ENCODE assay signal across 9 mouse cellular contexts in the genomic region with DNA sequence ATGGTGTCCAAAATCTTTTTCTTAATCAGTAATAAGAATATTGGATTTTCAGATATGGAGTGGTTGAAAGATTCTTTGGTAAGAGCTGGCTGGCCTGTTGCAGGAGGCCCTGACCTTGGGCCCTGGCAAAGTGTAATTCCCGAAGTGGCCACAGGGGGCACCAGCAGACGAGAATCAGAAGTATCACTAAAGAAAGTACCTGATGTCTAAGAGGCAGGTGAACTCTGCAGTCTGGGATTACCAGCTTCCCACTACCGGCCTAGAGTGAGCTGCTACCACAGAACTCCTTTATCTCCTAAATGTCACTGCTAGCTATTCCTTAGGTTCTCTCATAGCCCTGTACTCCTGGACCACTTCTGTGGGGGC. TPM values are rescaled to one million over a fixed set of nuclear protein-coding genes. Genes with fewer than 3 reads are reported as not detected.
A peak's percentile ranks its signal among the peaks of the same experiment; 100 is the strongest.
DNase-seq lines count a peak whose midpoint lies in the region; ATAC-seq lines count a peak whose summit lies in the region.
"Had no signal": no experiment of that assay in that cellular context is flagged by ENCODE, and none has a peak within 500 bp of the region (broad histone marks: within the 10 kb centered on the region; RNA-seq: fewer than 3 reads in every experiment).

No protein-coding gene starts in this region.

- H3K9ac ChIP-seq in hindbrain, embryonic 11.5 days (ENCODE audit: low read depth, low read length) = no peak overlapping the region
- no peak overlapping the region for H3K9ac ChIP-seq in hindbrain, embryonic 16.5 days (ENCODE audit: low read depth, low read length)
- no peak overlapping the region for H3K9ac ChIP-seq in heart, embryonic 12.5 days

- H3K36me3 ChIP-seq in hindbrain, embryonic 11.5 days (ENCODE audit: control insufficient read depth, insufficient read depth, low read length) = 0 out of 2 replicates have a peak, but pooled peaks cover 3% of the 10 kb centered on the region
- H3K36me3 ChIP-seq in hindbrain, embryonic 16.5 days (ENCODE audit: control insufficient read depth, insufficient read depth, low read length) = peaks cover 6% of the 10 kb centered on the region
- peaks cover 30% of the 10 kb centered on the region for H3K36me3 ChIP-seq in heart, embryonic 12.5 days

- no peak overlapping the region for H3K4me2 ChIP-seq in hindbrain, embryonic 11.5 days (replicated peaks; ENCODE audit: low read depth, low read length)
- H3K4me2 ChIP-seq in hindbrain, embryonic 16.5 days (ENCODE audit: low read length) = no peak overlapping the region
- H3K4me2 ChIP-seq in heart, embryonic 12.5 days = no peak overlapping the region

- no peak overlapping the region for H3K4me3 ChIP-seq in hindbrain, embryonic 11.5 days (ENCODE audit: low read depth, low read length)
- H3K4me3 ChIP-seq in hindbrain, embryonic 16.5 days (ENCODE audit: low read length) = no peak overlapping the region
- peak overlapping the region; percentile 5; the same call in 1 of the 2 replicates for H3K4me3 ChIP-seq in heart, embryonic 12.5 days

- no peaks in the 10 kb centered on the region for H3K27me3 ChIP-seq in hindbrain, embryonic 11.5 days (ENCODE audit: control insufficient read depth, insufficient read depth, low read length)
- H3K27me3 ChIP-seq in hindbrain, embryonic 16.5 days (replicated peaks; ENCODE audit: control insufficient read depth, insufficient read depth, low read length) = no peaks in the 10 kb centered on the region
- H3K27me3 ChIP-seq in heart, embryonic 12.5 days (replicated peaks) = no peaks in the 10 kb centered on the region

- no peak overlapping the region for H3K27ac ChIP-seq in hindbrain, embryonic 11.5 days (ENCODE audit: low read depth, low read length)
- no peak overlapping the region for H3K27ac ChIP-seq in hindbrain, embryonic 16.5 days (ENCODE audit: low read depth, low read length)
- 0 out of 2 replicates have a peak overlapping the region, but pooled peaks have one; percentile 3 for H3K27ac ChIP-seq in heart, embryonic 12.5 days (ENCODE audit: poor library complexity, severe bottlenecking)

- intact Hi-C loops in left cerebral cortex, postnatal 25 days (cut with DNase I) = no loop called here

- WGBS in hindbrain, embryonic 11.5 days = 0% methylated on average over 3 of the region's 3 CpGs
- 4% methylated on average over 3 of the region's 3 CpGs for WGBS in hindbrain, embryonic 16.5 days
- WGBS in heart, embryonic 12.5 days = 8% methylated on average over 3 of the region's 3 CpGs

- DNase-seq in hindbrain, embryonic 11.5 days (ENCODE audit: low spot score) = peak; percentile 90
- DNase-seq in Muller cell, postnatal 12 days (ENCODE audit: inconsistent ontology term) = peak; percentile 60
- peak; percentile 93 to 97 for DNase-seq in cerebellum, postnatal 10 days
- peak; percentile 81 for DNase-seq in left cerebral cortex, postnatal 25 days (ENCODE audit: low spot score in 2 of 2)
- DNase-seq in retina, embryonic 14.5 days (ENCODE audit: low spot score) = peak; percentile 92
- peak; percentile 83 to 89 for DNase-seq in thymus, postnatal 36 days

- H3K9me3 ChIP-seq in hindbrain, embryonic 11.5 days (ENCODE audit: control insufficient read depth, low read length) = no peaks in the 10 kb centered on the region
- no peaks in the 10 kb centered on the region for H3K9me3 ChIP-seq in hindbrain, embryonic 16.5 days (ENCODE audit: control insufficient read depth, low read length)
- H3K9me3 ChIP-seq in heart, embryonic 12.5 days (replicated peaks) = no peaks in the 10 kb centered on the region

- peaks cover 22% of the 10 kb centered on the region for H3K4me1 ChIP-seq in hindbrain, embryonic 11.5 days (replicated peaks; ENCODE audit: control insufficient read depth, insufficient read depth, low read length)
- peaks cover 48% of the 10 kb centered on the region for H3K4me1 ChIP-seq in hindbrain, embryonic 16.5 days (ENCODE audit: control insufficient read depth, insufficient read depth, low read depth, low read length)
- peaks cover 50% of the 10 kb centered on the region for H3K4me1 ChIP-seq in heart, embryonic 12.5 days (replicated peaks)

- no peak for ATAC-seq in hindbrain, embryonic 11.5 days (ENCODE audit: low FRiP score)
- ATAC-seq in hindbrain, embryonic 16.5 days = no peak
- ATAC-seq in heart, embryonic 12.5 days (ENCODE audit: insufficient number of reproducible peaks, low FRiP score) = no peak

RNA-seq across cellular contexts. Expression of gene Per1, which starts 2.6 kb away (rescaled TPM):
- polyA plus RNA-seq in hindbrain, embryonic 11.5 days (2014; fragmentation: Nextera tagmentation; extraction: Ambion mirVana) = 5.6 and 7.4 TPM in 2 replicates
- 11.1 and 11.2 TPM in 2 replicates for polyA plus RNA-seq in hindbrain, embryonic 16.5 days (2015; fragmentation: Nextera tagmentation; extraction: Ambion mirVana)
- polyA plus RNA-seq in heart, embryonic 12.5 days (2016; fragmentation: Nextera tagmentation; extraction: Ambion mirVana) = 9.4 and 9.8 TPM in 2 replicates
- total RNA-seq in left cerebral cortex, postnatal 25 days (2021) = 100 to 1,000 TPM in 1 of 2 experiments, 10 to 100 TPM in 1; 98.9 to 108 TPM

RNA-seq across cellular contexts. Expression of gene Vamp2, which starts 4.1 kb away (rescaled TPM):
- polyA plus RNA-seq in hindbrain, embryonic 11.5 days (2014; fragmentation: Nextera tagmentation; extraction: Ambion mirVana) = 85.1 and 98.1 TPM in 2 replicates
- polyA plus RNA-seq in hindbrain, embryonic 16.5 days (2015; fragmentation: Nextera tagmentation; extraction: Ambion mirVana) = 402 and 475 TPM in 2 replicates
- polyA plus RNA-seq in heart, embryonic 12.5 days (2016; fragmentation: Nextera tagmentation; extraction: Ambion mirVana) = 97.2 and 100 TPM in 2 replicates
- total RNA-seq in left cerebral cortex, postnatal 25 days (2021) = 1,000 to 10,000 TPM; 1,099 to 1,151 TPM

RNA-seq across cellular contexts. Expression of gene Tmem107, which starts 21.8 kb away (rescaled TPM):
- polyA plus RNA-seq in hindbrain, embryonic 11.5 days (2014; fragmentation: Nextera tagmentation; extraction: Ambion mirVana) = 52.4 and 54.6 TPM in 2 replicates
- polyA plus RNA-seq in hindbrain, embryonic 16.5 days (2015; fragmentation: Nextera tagmentation; extraction: Ambion mirVana) = 38.6 and 42.6 TPM in 2 replicates
- 30.6 and 31.5 TPM in 2 replicates for polyA plus RNA-seq in heart, embryonic 12.5 days (2016; fragmentation: Nextera tagmentation; extraction: Ambion mirVana)
- 10 to 100 TPM; 16.9 to 18.2 TPM for total RNA-seq in left cerebral cortex, postnatal 25 days (2021)

RNA-seq across cellular contexts. Expression of gene Hes7, which starts 27.8 kb away (rescaled TPM):
- polyA plus RNA-seq in hindbrain, embryonic 11.5 days (2014; fragmentation: Nextera tagmentation; extraction: Ambion mirVana) = 0.19 and 0.29 TPM in 2 replicates
- polyA plus RNA-seq in hindbrain, embryonic 16.5 days (2015; fragmentation: Nextera tagmentation; extraction: Ambion mirVana) = 1.4 and 1.8 TPM in 2 replicates
- polyA plus RNA-seq in heart, embryonic 12.5 days (2016; fragmentation: Nextera tagmentation; extraction: Ambion mirVana) = 0.70 and 0.81 TPM in 2 replicates
- under 1 TPM; 0.39 to 0.48 TPM for total RNA-seq in left cerebral cortex, postnatal 25 days (2021)
- total RNA-seq: common myeloid progenitor, adult 5-6 weeks had no signal

RNA-seq across cellular contexts. Expression of gene 9130213A22Rik, which starts 30.0 kb away (rescaled TPM):
- polyA plus RNA-seq in hindbrain, embryonic 11.5 days (2014; fragmentation: Nextera tagmentation; extraction: Ambion mirVana) = 0.21 TPM in 1 of 2 replicates, not detected in the other
- 0.94 and 1.2 TPM in 2 replicates for polyA plus RNA-seq in hindbrain, embryonic 16.5 days (2015; fragmentation: Nextera tagmentation; extraction: Ambion mirVana)
- polyA plus RNA-seq in heart, embryonic 12.5 days (2016; fragmentation: Nextera tagmentation; extraction: Ambion mirVana) = 0.42 and 0.65 TPM in 2 replicates
- total RNA-seq in left cerebral cortex, postnatal 25 days (2021) = 1 to 10 TPM in 1 of 2 experiments, under 1 TPM in 1; 0.44 to 1.1 TPM
- total RNA-seq: common myeloid progenitor, adult 5-6 weeks had no signal
